Mouse (Mus musculus) lung, embryonic 14.5 days (tissue): ENCODE results near the gene Spib. TPM values are rescaled to one million over a fixed set of nuclear protein-coding genes. Genes with fewer than 3 reads are reported as not detected.

Experiments
- ATAC-seq: fragments of 200-750 bp; cut with Nextera tagmentation; 2 replicates; pipeline ENCODE4 v1.8.0; 2017; ENCODE audit warnings: mild to moderate bottlenecking, moderate TSS enrichment, moderate library complexity; ENCODE audit not compliant: insufficient read depth
- DNase-seq: peaks from one replicate; pipeline ENCODE4 v3.0.0-alpha.2; 2015
- H3K27ac ChIP-seq: fragments of 300-500 bp; sonication (generic); 2 replicates; pipeline ENCODE4 v1.5.1; 2014; ENCODE audit warnings: low read depth, mild to moderate bottlenecking, moderate library complexity
- H3K27me3 ChIP-seq: fragments of 300-500 bp; sonication (generic); 2 replicates; pipeline ENCODE4 v1.6.1; 2014; ENCODE audit warnings: low read length, control low read depth; ENCODE audit not compliant: insufficient read depth
- H3K36me3 ChIP-seq: fragments of 300-500 bp; sonication (generic); 2 replicates; pipeline ENCODE4 v1.6.1; 2014; ENCODE audit warnings: control low read depth; ENCODE audit not compliant: insufficient read depth
- H3K4me1 ChIP-seq: fragments of 300-500 bp; sonication (generic); 2 replicates; pipeline ENCODE4 v1.6.1; 2014; ENCODE audit warnings: antibody characterized with exemption, control low read depth; ENCODE audit not compliant: insufficient read depth
- H3K4me2 ChIP-seq: fragments of 300-500 bp; sonication (generic); 2 replicates; pipeline ENCODE4 v1.6.1; 2014; ENCODE audit warnings: mild to moderate bottlenecking
- H3K4me3 ChIP-seq: fragments of 300-500 bp; sonication (generic); 2 replicates; pipeline ENCODE4 v1.5.1; 2014; ENCODE audit warnings: low read depth, low read length
- H3K9ac ChIP-seq: fragments of 300-500 bp; sonication (generic); 2 replicates; pipeline ENCODE4 v1.6.1; 2014
- H3K9me3 ChIP-seq: fragments of 300-500 bp; sonication (generic); 2 replicates; pipeline ENCODE4 v1.6.1; 2016; ENCODE audit warnings: low read depth, low read length, control low read depth
- CTCF ChIP-seq: IDR thresholded peaks from 2 replicates; pipeline ENCODE4 v1.5.1; 2016; ENCODE audit warnings: antibody characterized with exemption, low read depth
- WGBS: fragments of 180-500 bp; shearing (Covaris S2); extraction: QIAGEN DNeasy Blood & Tissue Kit; methylation state at CpG from one replicate; pipeline ENCODE4 v1.1.7; 2014; 5-methylcytosine and 5-hydroxymethylcytosine counted together
- polyA plus RNA-seq: library from polyadenylated mRNA; unstranded; fragments of >200 nt; fragmentation: Nextera tagmentation; extraction: Ambion mirVana; gene quantifications from 2 replicates; pipeline ENCODE4 v1.2.1, GENCODE M21; 2014

Gene Spib
- polyA plus RNA-seq, 1 experiment from 2014 or later: 0.07 TPM

GRCm38 (mm10) chr7:44495086-44495485 is 36.8 kb downstream of the Spib start:
- Histone ChIP-seq H3K4me2 (peak overlapping the region; percentile 94), H3K36me3 (peaks cover 33% of the 10 kb centered on the region), H3K9ac (peak overlapping the region; percentile 80), H3K27me3 (peaks cover 4% of the 10 kb centered on the region; the same call in 1 of the 2 replicates), H3K4me1 (peaks cover 7% of the 10 kb centered on the region), H3K27ac (no peak overlapping the region), H3K9me3 (no peaks in the 10 kb centered on the region), H3K4me3 (peak overlapping the region; percentile 70)
- DNase-seq: no peak
- no peak for TF ChIP-seq CTCF
- 73% methylated on average over 7 of the region's 7 CpGs for WGBS
- no peak for ATAC-seq

DNA sequence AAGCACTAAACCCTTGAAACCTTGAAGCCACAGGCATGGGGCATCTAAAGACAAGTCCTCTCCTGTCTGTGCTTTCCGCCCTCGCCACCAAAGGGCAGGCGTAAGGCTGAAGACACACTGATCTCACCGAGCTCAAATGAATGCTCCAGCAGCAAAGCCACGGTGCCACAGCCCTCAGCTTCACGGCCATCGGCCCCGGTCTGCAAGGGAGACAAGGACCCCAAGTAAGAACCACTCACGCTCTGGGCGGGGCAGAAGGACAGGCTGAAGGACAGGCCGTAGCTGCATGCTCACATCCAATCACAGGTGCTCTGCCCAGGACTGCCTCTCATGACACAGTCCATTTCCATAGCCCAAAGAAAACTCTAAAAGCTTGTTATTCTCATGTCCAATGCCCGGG is 37.2 kb downstream of the Spib start:
- DNase-seq (no peak), ATAC-seq (no peak)
- peaks cover 7% of the 10 kb centered on the region for H3K4me1 ChIP-seq
- WGBS: 90% methylated on average over 12 of the region's 12 CpGs
- no peak overlapping the region for H3K4me3 ChIP-seq
- H3K9ac ChIP-seq: no peak overlapping the region
- no peak for TF ChIP-seq CTCF
- peaks cover 37% of the 10 kb centered on the region for H3K36me3 ChIP-seq
- H3K4me2 ChIP-seq: peak overlapping the region; percentile 94; the same call in 1 of the 2 replicates
- no peak overlapping the region for H3K27ac ChIP-seq
- peaks cover 3% of the 10 kb centered on the region; the same call in 1 of the 2 replicates for H3K27me3 ChIP-seq
- H3K9me3 ChIP-seq: no peaks in the 10 kb centered on the region

DNA sequence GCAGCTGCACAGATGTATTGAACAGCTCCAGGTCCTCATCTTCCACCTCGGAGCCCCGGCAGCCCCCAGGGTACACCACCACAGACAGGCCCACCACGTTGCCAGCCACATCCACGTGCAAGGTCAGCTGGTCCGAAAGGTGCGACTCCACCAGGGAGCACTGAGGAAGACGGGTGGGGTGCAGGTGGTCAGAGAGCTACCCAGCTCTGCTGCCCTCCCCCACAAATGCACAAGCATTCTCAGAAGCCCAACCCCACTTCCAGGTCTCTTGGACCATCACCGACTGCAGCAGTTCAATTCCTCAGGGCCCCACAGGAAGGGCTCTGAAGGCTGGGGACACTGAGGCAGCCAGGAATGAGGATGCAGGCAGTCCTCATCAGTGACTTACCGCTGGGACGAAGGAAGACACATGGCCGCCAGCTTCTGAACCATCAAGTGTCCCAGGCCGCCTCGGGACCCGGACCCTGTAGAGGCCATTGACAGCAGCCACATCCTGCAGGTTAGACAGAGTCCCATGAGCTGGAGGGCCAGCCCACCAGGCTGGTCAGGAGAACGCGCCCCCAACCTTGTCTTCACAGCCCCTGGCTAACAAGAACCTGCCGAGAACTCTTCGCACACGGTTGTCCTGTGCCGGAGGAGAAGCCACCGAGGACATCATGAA is 39.6 kb downstream of the Spib start:
- Histone ChIP-seq H3K9me3 (no peaks in the 10 kb centered on the region), H3K36me3 (peaks cover 48% of the 10 kb centered on the region), H3K4me1 (peaks cover 7% of the 10 kb centered on the region), H3K27ac (no peak overlapping the region), H3K27me3 (no peaks in the 10 kb centered on the region), H3K9ac (no peak overlapping the region), H3K4me2 (no peak overlapping the region), H3K4me3 (no peak overlapping the region)
- no peak for DNase-seq
- 89% methylated on average over 21 of the region's 21 CpGs for WGBS
- ATAC-seq: no peak
- no peak for TF ChIP-seq CTCF

DNA sequence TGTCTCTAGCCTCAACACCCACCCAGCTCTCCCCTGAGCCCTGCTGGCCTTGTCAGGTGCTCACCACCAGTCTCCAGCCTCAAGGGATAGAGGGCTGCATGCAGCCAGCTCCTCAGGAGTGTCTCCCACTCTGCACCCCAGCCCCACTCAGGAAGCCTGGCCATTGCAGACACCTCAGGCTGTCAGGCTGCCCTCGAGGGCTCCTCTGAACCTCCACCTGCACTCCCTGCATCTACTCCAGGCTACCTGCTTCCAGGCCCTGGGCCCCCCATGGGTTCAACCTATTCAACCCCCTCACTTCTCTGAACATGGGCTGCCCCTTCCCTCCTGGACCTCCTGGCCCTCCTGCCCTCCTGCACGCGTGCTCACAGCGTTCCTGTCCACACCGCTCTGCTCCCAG is 40.5 kb downstream of the Spib start:
- Histone ChIP-seq H3K27ac (no peak overlapping the region), H3K4me3 (no peak overlapping the region), H3K27me3 (no peaks in the 10 kb centered on the region), H3K9ac (no peak overlapping the region), H3K4me2 (no peak overlapping the region), H3K9me3 (no peaks in the 10 kb centered on the region), H3K4me1 (peaks cover 7% of the 10 kb centered on the region), H3K36me3 (peaks cover 48% of the 10 kb centered on the region)
- WGBS: 95% methylated on average over 5 of the region's 5 CpGs
- TF ChIP-seq CTCF: no peak
- ATAC-seq: no peak
- no peak for DNase-seq

- H3K27ac ChIP-seq: no peak overlapping the region
- peaks cover 48% of the 10 kb centered on the region for H3K36me3 ChIP-seq
- no peak overlapping the region for H3K9ac ChIP-seq
- H3K4me2 ChIP-seq: no peak overlapping the region
- no peaks in the 10 kb centered on the region for H3K27me3 ChIP-seq
- no peak for ATAC-seq
- no peak overlapping the region for H3K4me3 ChIP-seq
- 89% methylated on average over 4 of the region's 4 CpGs for WGBS
- no peaks in the 10 kb centered on the region for H3K9me3 ChIP-seq
- no peak for DNase-seq
- H3K4me1 ChIP-seq: peaks cover 2% of the 10 kb centered on the region; the same call in 1 of the 2 replicates
- no peak for TF ChIP-seq CTCF
These were observed 41.6 kb downstream of the Spib start for GRCm38 (mm10) chr7:44490281-44490680.

DNA sequence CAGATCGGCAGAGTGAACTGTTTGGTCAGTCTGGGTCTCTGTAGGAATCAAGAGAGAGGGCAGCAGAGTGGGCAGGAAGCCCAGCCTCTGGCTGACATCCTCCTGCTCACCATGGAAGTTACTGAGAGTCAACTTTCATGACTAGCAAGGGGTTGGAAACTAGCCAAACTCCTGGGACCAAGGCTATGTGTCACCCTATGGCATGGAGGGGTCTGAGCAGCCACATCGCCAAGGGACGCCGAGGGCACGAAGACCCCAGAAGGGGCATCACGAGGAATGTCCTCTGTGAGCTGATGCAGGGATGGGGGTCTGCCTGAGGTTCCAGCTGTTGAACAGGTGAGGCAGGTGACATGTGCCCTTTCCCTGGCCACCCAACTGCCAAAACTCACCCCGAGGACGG is 43.3 kb downstream of the Spib start:
- no peaks in the 10 kb centered on the region for H3K4me1 ChIP-seq
- DNase-seq: no peak
- 86% methylated on average over 8 of the region's 8 CpGs for WGBS
- no peaks in the 10 kb centered on the region for H3K27me3 ChIP-seq
- no peak for ATAC-seq
- H3K4me3 ChIP-seq: no peak overlapping the region
- no peaks in the 10 kb centered on the region for H3K9me3 ChIP-seq
- no peak overlapping the region for H3K4me2 ChIP-seq
- peaks cover 45% of the 10 kb centered on the region for H3K36me3 ChIP-seq
- no peak overlapping the region for H3K27ac ChIP-seq
- no peak for TF ChIP-seq CTCF
- H3K9ac ChIP-seq: no peak overlapping the region

DNA sequence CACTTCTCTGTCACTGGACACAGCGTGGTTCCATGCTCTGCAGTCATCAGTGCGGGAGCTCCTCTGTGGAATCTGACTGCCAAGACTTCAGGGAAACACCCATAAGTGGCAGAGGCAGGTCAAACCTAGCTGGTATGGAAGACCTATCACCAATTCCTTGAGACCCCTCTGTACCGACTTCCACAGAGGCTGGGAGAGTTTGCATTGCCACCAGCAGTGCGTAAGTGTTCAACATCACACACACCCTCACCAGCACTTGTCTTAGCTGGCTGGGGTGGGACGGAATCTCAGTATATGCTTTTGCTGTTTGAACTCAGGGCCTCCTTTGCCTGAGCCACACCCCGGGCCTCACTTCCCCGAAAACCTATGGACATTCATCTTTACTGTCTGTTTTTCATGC is 43.9 kb downstream of the Spib start:
- no peak overlapping the region for H3K4me3 ChIP-seq
- no peaks in the 10 kb centered on the region for H3K4me1 ChIP-seq
- H3K27ac ChIP-seq: no peak overlapping the region
- no peak for TF ChIP-seq CTCF
- ATAC-seq (no peak), DNase-seq (no peak)
- no peaks in the 10 kb centered on the region for H3K27me3 ChIP-seq
- no peak overlapping the region for H3K4me2 ChIP-seq
- no peak overlapping the region for H3K9ac ChIP-seq
- H3K36me3 ChIP-seq: peaks cover 42% of the 10 kb centered on the region
- WGBS: 85% methylated on average over 7 of the region's 7 CpGs
- no peaks in the 10 kb centered on the region for H3K9me3 ChIP-seq
